Mouse (Mus musculus) forebrain, embryonic 16.5 days (tissue): ENCODE results near the gene B4galt5. TPM values are rescaled to one million over a fixed set of nuclear protein-coding genes. Genes with fewer than 3 reads are reported as not detected.

Source experiments
- ATAC-seq: fragments of 200-750 bp; cut with Nextera tagmentation; 2 replicates; pipeline ENCODE4 v1.8.0; 2017; ENCODE audit warnings: mild to moderate bottlenecking, moderate library complexity
- H3K27ac ChIP-seq: fragments of 300-500 bp; sonication (generic); 2 replicates; pipeline ENCODE4 v1.5.1; 2014; ENCODE audit warnings: low read length, control low read depth
- H3K27me3 ChIP-seq: fragments of 300-500 bp; sonication (generic); replicated peaks from 2 replicates; pipeline ENCODE4 v1.6.1; 2014; ENCODE audit warnings: low read length; ENCODE audit not compliant: control insufficient read depth, insufficient read depth
- H3K36me3 ChIP-seq: fragments of 300-500 bp; sonication (generic); 2 replicates; pipeline ENCODE4 v1.6.1; 2014; ENCODE audit not compliant: control insufficient read depth, insufficient read depth
- H3K4me1 ChIP-seq: fragments of 300-500 bp; sonication (generic); replicated peaks from 2 replicates; pipeline ENCODE4 v1.6.1; 2014; ENCODE audit warnings: low read length; ENCODE audit not compliant: control insufficient read depth, insufficient read depth
- H3K4me2 ChIP-seq: fragments of 300-500 bp; sonication (generic); 2 replicates; pipeline ENCODE4 v1.6.1; 2014; ENCODE audit warnings: mild to moderate bottlenecking, low read length, control low read depth
- H3K4me3 ChIP-seq: fragments of 300-500 bp; sonication (generic); replicated peaks from 2 replicates; pipeline ENCODE4 v1.5.1; 2014; ENCODE audit warnings: mild to moderate bottlenecking, low read length, control low read depth
- H3K9ac ChIP-seq: fragments of 300-500 bp; sonication (generic); replicated peaks from 2 replicates; pipeline ENCODE4 v1.6.1; 2014; ENCODE audit warnings: low read depth, low read length, control low read depth
- H3K9me3 ChIP-seq: fragments of 300-500 bp; sonication (generic); 2 replicates; pipeline ENCODE4 v1.6.1; 2016; ENCODE audit warnings: low read length; ENCODE audit not compliant: control insufficient read depth
- WGBS: fragments of 180-500 bp; shearing (Covaris S2); extraction: QIAGEN DNeasy Blood & Tissue Kit; methylation state at CpG from one replicate; pipeline ENCODE4 v1.1.7; 2014; 5-methylcytosine and 5-hydroxymethylcytosine counted together
- polyA plus RNA-seq: library from polyadenylated mRNA; unstranded; fragments of >200 nt; fragmentation: Nextera tagmentation; extraction: Ambion mirVana; gene quantifications from 2 replicates; pipeline ENCODE4 v1.2.1, GENCODE M21; 2015

Gene B4galt5
- polyA plus RNA-seq, 1 experiment from 2014 or later = 12.5 TPM

- Histone ChIP-seq H3K4me2 (no peak overlapping the region), H3K27me3 (no peaks in the 10 kb centered on the region), H3K4me1 (no peaks in the 10 kb centered on the region), H3K27ac (no peak overlapping the region), H3K9me3 (no peaks in the 10 kb centered on the region), H3K4me3 (no peak overlapping the region), H3K36me3 (no peaks in the 10 kb centered on the region), H3K9ac (no peak overlapping the region)
- no peak for ATAC-seq
- WGBS = 55% methylated on average over 6 of the region's 7 CpGs
Observed at GRCm38 (mm10) chr2:167367325-167367724, 18.3 kb upstream of the B4galt5 start.

DNA sequence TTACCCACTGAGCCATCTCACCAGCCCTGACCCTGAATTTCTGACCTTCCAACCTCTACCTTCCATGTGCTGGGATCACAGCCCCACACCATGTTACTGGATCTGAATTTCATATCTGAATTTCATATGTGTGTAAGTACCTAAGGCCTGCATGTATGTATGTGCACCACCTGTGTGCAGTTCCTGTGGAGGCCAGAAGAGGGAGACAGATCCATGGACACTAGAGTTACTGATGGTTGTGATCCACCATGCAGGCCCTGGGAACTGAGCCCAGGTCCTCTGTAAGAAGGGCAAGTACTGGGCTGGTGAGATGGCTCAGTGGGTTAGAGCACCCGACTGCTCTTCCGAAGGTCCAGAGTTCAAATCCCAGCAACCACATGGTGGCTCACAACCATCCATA, 16.1 kb upstream of the B4galt5 start:
- Histone ChIP-seq H3K9ac (no peak overlapping the region), H3K27me3 (no peaks in the 10 kb centered on the region), H3K36me3 (no peaks in the 10 kb centered on the region), H3K9me3 (no peaks in the 10 kb centered on the region), H3K4me3 (no peak overlapping the region), H3K4me1 (no peaks in the 10 kb centered on the region), H3K27ac (no peak overlapping the region), H3K4me2 (no peak overlapping the region)
- no peak for ATAC-seq
- WGBS = 100% methylated on average over 2 of the region's 2 CpGs

GRCm38 (mm10) chr2:167363272-167364045, 14.5 kb upstream of the B4galt5 start:
- no peaks in the 10 kb centered on the region for H3K36me3 ChIP-seq
- ATAC-seq = no peak
- H3K4me3 ChIP-seq = no peak overlapping the region
- H3K27ac ChIP-seq = no peak overlapping the region
- no peak overlapping the region for H3K4me2 ChIP-seq
- no peak overlapping the region for H3K9ac ChIP-seq
- H3K27me3 ChIP-seq = no peaks in the 10 kb centered on the region
- H3K4me1 ChIP-seq = no peaks in the 10 kb centered on the region
- H3K9me3 ChIP-seq = no peaks in the 10 kb centered on the region
- WGBS = 70% methylated on average over 9 of the region's 9 CpGs

- no peak for ATAC-seq
- whole genome bisulfite sequencing = 63% methylated on average over 2 of the region's 2 CpGs
Observed at GRCm38 (mm10) chr2:167358499-167358898, 9.5 kb upstream of the B4galt5 start.

DNA sequence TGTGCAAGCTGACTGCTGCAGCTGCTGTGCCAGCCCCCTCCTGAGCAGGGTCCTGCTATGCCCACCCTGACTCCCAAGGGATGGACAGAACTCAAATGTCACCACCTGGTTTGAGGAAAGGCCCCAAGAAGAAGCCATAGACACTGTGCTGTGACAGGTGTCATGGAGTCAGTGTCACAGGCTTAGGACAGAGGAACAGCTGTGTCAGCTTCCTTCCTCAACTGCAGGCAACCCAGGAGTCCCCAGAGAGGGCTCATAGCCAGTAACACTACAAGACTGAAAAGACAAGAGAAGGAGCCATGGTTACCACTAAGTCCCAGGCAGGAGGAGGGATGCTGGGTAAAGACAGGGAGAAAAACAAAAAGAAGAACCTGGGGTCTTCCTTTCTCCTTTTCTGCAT, 7.9 kb upstream of the B4galt5 start:
- Histone ChIP-seq H3K27ac (no peak overlapping the region), H3K36me3 (no peaks in the 10 kb centered on the region), H3K9ac (no peak overlapping the region), H3K27me3 (no peaks in the 10 kb centered on the region), H3K9me3 (no peaks in the 10 kb centered on the region), H3K4me1 (peaks cover 5% of the 10 kb centered on the region), H3K4me2 (no peak overlapping the region), H3K4me3 (no peak overlapping the region)
- ATAC-seq = no peak

More at GRCm38 (mm10) chr2:167358499-167358898, 9.5 kb upstream of the B4galt5 start:
- no peak overlapping the region for H3K4me3 ChIP-seq
- H3K4me1 ChIP-seq = no peaks in the 10 kb centered on the region
- H3K27me3 ChIP-seq = no peaks in the 10 kb centered on the region
- H3K27ac ChIP-seq = no peak overlapping the region
- H3K36me3 ChIP-seq = no peaks in the 10 kb centered on the region
- H3K9me3 ChIP-seq = no peaks in the 10 kb centered on the region
- no peak overlapping the region for H3K9ac ChIP-seq
- no peak overlapping the region for H3K4me2 ChIP-seq

DNA sequence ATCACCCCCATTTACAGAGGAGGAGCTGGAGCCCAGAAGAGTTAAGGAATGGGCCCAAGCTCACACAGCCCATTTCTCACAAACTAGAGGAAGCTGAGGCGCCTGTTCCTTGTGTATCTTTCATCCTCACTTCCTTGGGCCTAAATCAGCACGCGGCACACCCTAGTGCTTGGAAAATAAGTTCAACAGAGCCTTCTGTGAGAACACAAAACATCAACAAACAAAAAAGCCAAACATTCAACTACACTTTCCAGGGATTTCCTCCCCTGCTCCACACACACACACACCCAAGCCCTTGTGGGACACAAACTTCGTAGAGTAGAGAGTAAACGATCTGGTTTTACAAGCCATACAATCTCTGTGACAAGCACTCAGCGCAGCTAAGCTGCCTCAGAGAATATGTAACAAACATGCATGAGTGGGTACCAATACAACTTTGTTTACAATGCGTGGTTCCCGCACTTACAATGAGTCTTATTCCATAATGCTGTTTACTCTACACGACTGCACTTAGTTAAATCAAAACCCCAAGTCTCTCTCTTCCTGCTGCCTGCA, 5.7 kb upstream of the B4galt5 start:
- Histone ChIP-seq H3K27ac (no peak overlapping the region), H3K4me2 (no peak overlapping the region), H3K9ac (no peak overlapping the region), H3K36me3 (no peaks in the 10 kb centered on the region), H3K4me1 (peaks cover 10% of the 10 kb centered on the region), H3K4me3 (no peak overlapping the region), H3K27me3 (no peaks in the 10 kb centered on the region), H3K9me3 (no peaks in the 10 kb centered on the region)
- no peak for ATAC-seq
- WGBS = 44% methylated on average over 9 of the region's 9 CpGs

- no peak overlapping the region for H3K27ac ChIP-seq
- no peaks in the 10 kb centered on the region for H3K9me3 ChIP-seq
- no peak overlapping the region for H3K4me3 ChIP-seq
- no peak overlapping the region for H3K4me2 ChIP-seq
- H3K36me3 ChIP-seq = no peaks in the 10 kb centered on the region
- peaks cover 12% of the 10 kb centered on the region for H3K4me1 ChIP-seq
- no peak for ATAC-seq
- 91% methylated on average over 8 of the region's 8 CpGs for WGBS
- H3K9ac ChIP-seq = no peak overlapping the region
- no peaks in the 10 kb centered on the region for H3K27me3 ChIP-seq
Observed at GRCm38 (mm10) chr2:167354046-167354445, 5.1 kb upstream of the B4galt5 start.

DNA sequence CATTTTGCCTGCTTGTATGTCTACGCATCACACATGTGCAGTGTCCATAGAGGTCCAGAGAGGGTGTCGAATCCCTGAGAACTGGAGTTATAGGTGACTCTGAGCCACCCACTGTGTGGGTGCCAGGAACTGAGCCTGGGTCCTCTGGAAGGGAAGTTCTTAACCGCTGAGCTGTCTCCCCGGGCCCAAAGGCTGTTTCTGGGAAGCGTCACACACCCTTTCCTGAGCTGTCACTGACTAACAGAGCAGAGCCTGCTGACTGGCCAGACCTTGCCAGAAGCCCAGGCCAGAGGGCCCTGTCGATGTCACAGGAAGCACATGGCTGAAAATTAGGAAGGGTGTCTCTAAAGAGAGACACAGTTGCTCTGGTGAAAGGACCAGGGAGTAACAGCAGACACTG, 3.5 kb upstream of the B4galt5 start:
- H3K4me2 ChIP-seq = no peak overlapping the region
- H3K9me3 ChIP-seq = no peaks in the 10 kb centered on the region
- no peak overlapping the region for H3K27ac ChIP-seq
- H3K36me3 ChIP-seq = no peaks in the 10 kb centered on the region
- WGBS = 71% methylated on average over 6 of the region's 6 CpGs
- no peak overlapping the region for H3K4me3 ChIP-seq
- H3K27me3 ChIP-seq = no peaks in the 10 kb centered on the region
- peaks cover 21% of the 10 kb centered on the region for H3K4me1 ChIP-seq
- ATAC-seq = no peak
- no peak overlapping the region for H3K9ac ChIP-seq

DNA sequence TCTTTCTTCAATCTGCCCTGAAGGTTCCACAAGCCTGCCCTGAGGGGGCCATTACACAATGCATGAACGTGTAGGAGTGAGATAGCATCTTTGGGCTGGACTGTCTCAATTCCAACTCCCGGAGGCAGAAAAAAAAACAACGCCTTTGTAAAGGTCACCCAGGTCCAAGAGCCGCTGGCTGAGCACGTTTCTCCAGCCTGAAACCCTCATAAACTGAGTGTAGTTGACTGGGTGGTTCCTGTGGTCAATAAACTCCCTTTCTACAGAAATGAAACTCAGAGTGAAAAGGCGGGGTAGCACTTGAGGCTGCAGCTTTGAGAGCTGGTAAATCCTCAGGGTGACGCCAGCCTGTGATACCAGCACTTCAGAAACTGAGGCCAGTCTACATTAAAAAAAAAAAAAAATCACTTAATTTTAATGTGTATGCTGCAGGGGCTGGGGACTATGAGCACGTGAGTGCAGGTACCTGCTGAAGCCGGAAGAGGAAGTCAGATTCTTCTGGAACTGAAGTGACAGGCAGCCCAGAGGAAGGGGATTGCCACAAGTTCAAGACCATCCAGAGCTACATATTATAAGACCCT, 2.5 kb upstream of the B4galt5 start:
- H3K4me3 ChIP-seq = no peak overlapping the region
- ATAC-seq = no peak

More for the DNA sequence above, 2.5 kb upstream of the B4galt5 start:
- Histone ChIP-seq H3K4me2 (no peak overlapping the region), H3K27ac (no peak overlapping the region), H3K4me1 (peaks cover 26% of the 10 kb centered on the region), H3K27me3 (no peaks in the 10 kb centered on the region), H3K36me3 (no peaks in the 10 kb centered on the region), H3K9me3 (no peaks in the 10 kb centered on the region), H3K9ac (no peak overlapping the region)
- WGBS = 66% methylated on average over 9 of the region's 9 CpGs
